Mouse (Mus musculus) erythroid progenitor cell, adult 5-6 weeks (primary cell): Measurements from ENCODE around the gene Uba5. TPM values are rescaled to one million over a fixed set of nuclear protein-coding genes. Genes with fewer than 3 reads are reported as not detected.

Experiments
- ATAC-seq: replicated peaks from 2 replicates; pipeline ENCODE4 v1.8.0; 2016; ENCODE audit warnings: moderate number of reproducible peaks, mild to moderate bottlenecking, moderate TSS enrichment, inconsistent platforms; ENCODE audit not compliant: poor library complexity, low FRiP score, severe bottlenecking
- total RNA-seq, 2 experiments: library from RNA; stranded (forward) in 1 of 2; stranded (reverse) in 1 of 2; fragments of 150-400 nt in 1 of 2; fragments of 186-747, 209-891 nt in 1 of 2; gene quantifications; 2 replicates each; pipeline versions ENCODE4 v1.2.3 to v1.2.4; 2015 to 2017; ENCODE audit warnings: low replicate concordance in 2 of 2

The Uba5 gene
- total RNA-seq (2015; ENCODE audit: low replicate concordance) (5.0 and 13.8 TPM in 2 replicates), total RNA-seq (2017; ENCODE audit: low replicate concordance) (7.1 and 10.8 TPM in 2 replicates)

GRCm38 (mm10) chr9:104062430-104063243 lies at the start of gene Uba5:
Uba5 (minus strand) TSS chr9:104063134.
- ATAC-seq, result peak; percentile 89

DNA sequence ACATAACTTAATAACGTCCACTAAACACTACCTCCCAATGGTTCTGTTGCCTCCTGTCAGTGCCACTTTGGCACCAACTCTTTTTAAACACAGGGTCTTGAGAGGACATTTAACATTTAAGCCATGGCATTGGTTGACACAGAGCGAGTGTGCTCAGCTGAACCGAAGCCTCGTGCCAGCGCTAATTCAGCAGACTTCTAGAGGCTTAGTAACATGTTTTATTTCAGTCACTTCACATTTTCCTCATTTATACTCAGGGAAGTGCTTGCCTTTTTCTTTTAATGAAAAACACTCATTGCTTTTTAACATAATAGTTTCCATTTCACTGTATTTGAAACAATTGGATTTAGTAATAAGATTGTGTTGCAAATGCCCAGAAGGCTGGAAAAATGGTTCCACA lies 46.2 kb upstream of the Uba5 start:
- ATAC-seq, result no peak

DNA sequence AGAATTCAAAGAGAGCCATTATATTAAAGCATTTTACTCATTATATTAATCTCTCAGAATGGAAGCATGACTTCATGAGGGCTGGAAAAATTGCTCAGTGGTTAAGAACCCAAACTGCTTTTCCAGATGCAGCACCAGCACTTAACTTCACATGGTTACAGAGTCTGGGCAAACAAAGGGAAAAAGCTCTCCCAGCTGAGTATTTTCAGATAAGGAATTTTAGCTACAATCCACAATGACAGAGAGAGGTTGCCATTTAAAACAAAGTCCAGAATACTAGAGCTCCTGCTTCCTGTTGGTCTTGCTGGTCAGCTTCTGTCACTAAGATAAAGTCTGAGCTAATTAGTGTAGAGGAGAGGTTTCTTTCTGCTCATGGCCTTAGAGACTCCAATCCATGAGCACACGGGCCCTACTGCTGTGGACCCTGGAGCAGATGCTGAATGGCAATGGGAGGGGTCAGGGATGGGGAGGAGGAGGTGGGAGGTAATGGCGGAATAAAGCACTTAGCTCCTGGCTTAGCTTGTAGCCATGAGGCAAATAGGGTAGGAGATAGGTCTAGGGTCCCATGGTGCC lies 45.7 kb upstream of the Uba5 start:
- no peak for ATAC-seq

DNA sequence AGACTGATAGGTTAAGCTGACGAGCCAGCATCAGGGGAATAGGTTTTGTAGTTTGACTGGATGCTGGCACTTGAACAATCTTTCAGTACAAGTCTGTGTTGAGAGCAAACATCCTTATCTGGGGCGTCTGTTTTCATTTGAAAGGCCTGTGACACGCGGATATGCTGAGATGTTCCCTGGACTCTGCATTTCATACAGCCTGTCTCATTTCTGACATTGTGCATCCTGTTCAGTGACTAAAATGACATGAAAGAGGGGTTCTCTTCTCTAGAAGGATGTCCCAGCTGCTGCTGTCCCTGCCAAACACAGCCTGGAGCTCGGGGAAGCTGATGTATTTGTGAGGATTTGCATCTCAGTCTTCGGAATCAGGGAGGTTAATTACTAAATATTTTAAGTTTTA lies 44.5 kb upstream of the Uba5 start:
- ATAC-seq, result no peak

- no peak for ATAC-seq
Measured at GRCm38 (mm10) chr9:104106930-104107329, 44.0 kb upstream of the Uba5 start.

- ATAC-seq, result no peak
Measured at GRCm38 (mm10) chr9:104104986-104105385, 42.1 kb upstream of the Uba5 start.

DNA sequence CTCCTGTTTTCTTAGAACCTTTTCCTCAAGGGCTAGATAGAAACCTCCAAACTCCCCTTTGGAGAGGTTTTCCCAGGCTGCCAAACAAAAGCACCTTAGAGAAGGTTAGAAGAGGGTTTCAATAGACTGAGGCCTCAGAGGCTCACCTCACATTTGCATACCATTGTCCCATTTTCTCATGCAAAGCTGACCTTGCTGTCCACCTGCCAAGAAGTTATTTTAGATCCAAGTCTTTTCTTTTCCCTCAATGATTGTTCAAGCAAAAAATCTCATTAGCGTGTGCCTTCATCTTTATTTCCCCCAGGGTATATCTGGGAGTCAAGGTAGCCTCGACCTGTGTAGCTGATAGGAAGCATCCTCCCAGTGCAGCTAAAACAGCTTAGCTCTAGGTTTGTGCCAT lies 40.0 kb upstream of the Uba5 start:
- ATAC-seq, result no peak

- ATAC-seq, result no peak
Measured at GRCm38 (mm10) chr9:104102301-104102700, 39.4 kb upstream of the Uba5 start.

- ATAC-seq, result no peak
Measured at GRCm38 (mm10) chr9:104101458-104101857, 38.5 kb upstream of the Uba5 start.

DNA sequence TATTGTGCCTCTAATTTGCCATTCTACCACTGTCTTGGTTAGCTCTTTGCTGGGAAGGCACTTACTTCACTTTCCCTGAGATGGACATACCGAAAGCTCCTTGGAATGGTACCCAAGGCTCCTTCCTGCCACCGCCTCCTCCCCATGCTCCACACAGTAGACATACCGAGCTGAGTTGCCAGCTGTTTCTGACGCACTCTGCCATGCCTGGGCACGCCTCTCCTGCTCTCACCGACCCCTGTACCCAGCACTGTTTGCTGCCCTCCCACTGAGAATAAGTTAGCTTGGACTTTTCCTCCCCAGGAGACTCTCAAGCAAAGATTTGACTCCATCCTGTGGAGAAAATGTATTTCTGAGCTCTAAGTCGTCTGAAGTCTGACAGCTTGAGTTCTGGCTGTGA lies 37.9 kb upstream of the Uba5 start:
- ATAC-seq, result no peak

- no peak for ATAC-seq
Measured at GRCm38 (mm10) chr9:104099060-104099459, 36.1 kb upstream of the Uba5 start.

DNA sequence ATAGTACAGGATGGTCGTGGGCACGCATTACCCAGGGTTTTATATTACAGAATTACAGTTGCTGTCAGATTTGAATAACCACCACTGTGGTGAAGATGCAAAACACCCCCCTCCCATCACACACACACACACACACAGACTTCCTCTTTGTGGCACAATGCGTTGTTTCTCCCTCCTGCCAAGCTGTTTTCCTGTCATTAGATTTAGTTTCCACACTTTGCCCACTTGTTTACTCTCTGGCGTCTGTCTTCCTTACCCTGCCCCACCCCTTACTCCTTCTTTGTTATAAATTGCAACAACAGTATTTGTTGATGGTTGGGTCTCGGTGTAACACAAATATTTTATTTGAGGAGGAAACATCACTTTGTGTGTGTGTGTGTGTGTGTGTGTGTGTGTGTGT lies 35.3 kb upstream of the Uba5 start:
- no peak for ATAC-seq

DNA sequence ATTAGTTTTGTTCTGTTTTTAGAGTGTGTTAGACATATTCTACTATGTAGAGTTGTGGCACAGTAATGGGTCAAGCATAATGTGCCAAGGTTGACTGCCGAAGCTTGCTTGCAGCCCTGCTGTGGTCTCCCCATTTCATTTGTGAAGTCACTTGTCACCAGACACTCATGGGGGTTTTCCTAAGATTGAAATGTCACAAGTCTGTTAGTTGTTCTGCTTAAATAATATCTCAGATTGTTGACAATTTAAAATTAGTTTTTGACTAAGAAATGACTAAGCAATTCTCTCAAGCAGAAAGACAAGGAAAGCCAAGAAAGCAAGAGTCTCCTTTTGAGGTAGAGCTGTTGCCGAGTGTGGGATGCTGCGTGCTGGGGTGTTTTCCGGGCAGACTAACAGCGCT lies 30.0 kb upstream of the Uba5 start:
- ATAC-seq, result no peak

- ATAC-seq, result no peak
Measured at GRCm38 (mm10) chr9:104088555-104088954, 25.6 kb upstream of the Uba5 start.

DNA sequence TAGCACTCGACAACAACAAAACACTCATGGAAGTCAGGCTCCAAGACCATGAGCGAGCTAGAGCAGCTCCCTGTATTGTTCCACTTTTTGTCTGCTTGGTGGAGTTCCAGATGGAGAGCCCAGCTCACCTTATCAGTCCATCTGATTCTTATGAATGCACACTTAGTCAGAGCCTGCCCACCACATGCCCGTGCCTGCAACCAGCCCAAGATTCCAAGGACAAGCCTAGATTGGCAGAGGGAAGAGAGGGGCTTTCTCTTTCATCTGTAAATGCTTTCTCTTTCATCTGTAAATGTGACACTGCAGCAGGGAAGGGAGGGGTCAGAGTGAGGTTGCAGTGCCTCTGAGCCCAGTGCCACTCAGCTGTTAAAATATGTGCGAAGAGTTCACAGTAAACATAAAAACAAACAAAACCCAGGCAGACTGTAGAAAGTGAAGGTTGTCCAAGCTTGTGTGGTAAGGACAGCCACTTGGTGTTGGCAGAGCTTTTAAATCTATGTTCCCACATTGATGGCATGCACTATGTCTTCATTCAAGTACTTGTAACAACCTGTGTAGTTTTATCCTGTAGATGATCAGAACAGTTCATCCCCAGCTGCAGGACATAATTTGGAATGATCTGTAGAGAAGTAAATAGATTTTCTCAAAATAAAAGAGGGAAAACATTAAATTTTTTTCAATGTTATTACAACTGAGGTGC lies 22.9 kb upstream of the Uba5 start:
- no peak for ATAC-seq

GRCm38 (mm10) chr9:104080038-104080437 lies 17.1 kb upstream of the Uba5 start:
- no peak for ATAC-seq

DNA sequence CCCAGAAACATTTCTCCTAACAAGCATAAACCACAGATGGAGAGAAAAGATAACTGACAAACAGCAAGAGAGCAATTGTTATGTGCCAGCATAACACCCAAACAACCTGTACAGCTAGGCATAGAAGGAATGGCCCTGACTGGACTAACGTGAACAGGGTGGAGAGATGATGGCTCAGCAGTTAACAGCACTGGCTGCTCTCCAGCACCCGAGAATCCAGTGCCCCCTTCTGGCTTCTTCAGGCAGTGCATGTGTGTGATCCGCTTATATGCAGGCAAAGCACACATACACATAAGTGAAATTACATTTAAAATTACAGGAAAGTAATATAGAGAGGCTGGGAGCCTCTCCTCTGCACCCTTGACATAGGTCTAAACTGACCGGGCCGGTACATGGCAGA lies 16.4 kb upstream of the Uba5 start:
- ATAC-seq, result peak; percentile 74

DNA sequence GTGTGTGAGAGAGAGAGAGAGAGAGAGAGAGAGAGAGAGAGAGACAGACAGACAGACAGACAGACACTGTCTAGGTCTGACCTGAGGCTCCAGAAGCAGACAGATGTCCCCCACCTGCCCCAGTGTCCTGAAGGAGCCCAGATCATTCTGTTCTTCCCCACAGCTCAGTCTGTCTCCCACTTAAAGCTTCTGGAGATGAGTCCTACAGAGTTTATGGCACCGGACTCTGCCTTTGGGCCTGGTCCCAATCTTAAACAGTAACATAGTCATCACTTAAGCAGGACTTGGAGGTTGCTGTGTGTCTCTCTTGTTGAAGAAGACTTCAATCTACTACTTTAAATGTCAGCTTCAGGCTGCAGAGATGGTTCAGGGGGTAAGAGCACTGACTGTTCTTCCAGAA lies 15.8 kb upstream of the Uba5 start:
- no peak for ATAC-seq

DNA sequence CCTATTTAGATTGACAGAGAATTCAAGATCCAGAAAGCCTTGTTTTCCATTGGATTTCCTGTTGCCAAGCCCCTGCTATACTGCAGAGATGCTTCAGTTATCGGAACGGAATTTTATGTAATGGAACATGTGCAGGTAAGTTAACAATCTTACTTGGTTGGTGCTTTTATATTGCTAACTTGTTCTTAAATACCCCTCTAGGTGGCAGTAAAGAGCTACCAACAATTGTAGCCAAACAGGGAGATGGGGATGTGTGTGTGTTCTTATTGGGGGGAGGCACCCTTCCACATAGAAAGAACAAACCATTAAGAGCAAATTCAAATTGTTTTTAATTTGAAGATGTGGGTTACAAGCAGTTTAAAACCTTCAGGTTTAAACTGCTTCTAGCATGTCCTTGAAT lies 12.9 kb upstream of the Uba5 start:
- ATAC-seq, result no peak

DNA sequence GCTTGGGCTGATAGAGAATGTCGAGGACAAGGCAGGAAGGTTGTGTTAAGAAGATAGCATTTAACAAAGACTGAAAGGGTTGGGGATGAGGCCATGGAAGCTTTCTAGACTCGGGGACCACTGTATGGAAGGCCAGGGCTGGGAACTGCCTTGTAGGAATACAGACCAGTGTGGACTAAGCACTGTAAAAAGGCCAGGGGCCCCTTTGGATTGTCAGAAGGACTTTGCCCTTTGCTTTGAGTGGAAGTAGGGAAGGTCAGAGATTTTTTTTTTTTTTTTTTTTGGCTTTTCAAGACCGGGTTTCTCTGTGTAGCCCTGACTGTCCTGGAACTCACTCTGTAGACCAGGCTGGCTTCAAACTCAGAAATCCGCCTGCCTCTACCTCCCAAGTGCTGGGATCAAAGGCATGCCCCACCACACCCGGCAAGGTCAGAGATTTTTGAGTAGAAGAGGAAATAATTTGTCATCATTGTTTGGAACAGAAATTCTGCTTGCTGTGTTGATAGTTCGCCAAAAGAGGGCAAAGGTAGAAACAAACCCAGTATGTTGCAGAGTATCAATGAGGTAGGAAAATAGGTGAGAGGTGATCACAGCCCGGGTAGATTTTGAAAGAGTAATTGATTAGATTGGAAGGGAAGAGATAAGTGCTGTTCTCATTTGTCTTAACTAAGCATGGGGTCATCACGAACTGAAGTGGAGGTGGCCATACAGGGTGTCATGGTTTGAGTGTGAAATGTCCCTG lies 8.1 kb upstream of the Uba5 start:
- no peak for ATAC-seq
